Mouse (Mus musculus) hindbrain, embryonic 14.5 days (tissue): ENCODE results near the gene March7. TPM values are rescaled to one million over a fixed set of nuclear protein-coding genes. Genes with fewer than 3 reads are reported as not detected.

Source experiments
- ATAC-seq: fragments of 200-750 bp; cut with Nextera tagmentation; 2 replicates; pipeline ENCODE4 v1.8.0; 2017; ENCODE audit warnings: moderate number of reproducible peaks, mild to moderate bottlenecking, moderate TSS enrichment, moderate library complexity; ENCODE audit not compliant: low FRiP score
- DNase-seq: peaks from one replicate; pipeline ENCODE4 v3.0.0-alpha.2; 2015; ENCODE audit warnings: low spot score
- H3K27ac ChIP-seq: fragments of 300-500 bp; sonication (generic); 2 replicates; pipeline ENCODE4 v1.5.1; 2014; ENCODE audit warnings: mild to moderate bottlenecking, moderate library complexity
- H3K27me3 ChIP-seq: fragments of 300-500 bp; sonication (generic); 2 replicates; pipeline ENCODE4 v1.6.1; 2014; ENCODE audit warnings: mild to moderate bottlenecking, low read length, mixed read lengths; ENCODE audit not compliant: control insufficient read depth, insufficient read depth
- H3K36me3 ChIP-seq: fragments of 300-500 bp; sonication (generic); replicated peaks from 2 replicates; pipeline ENCODE4 v1.6.1; 2014; ENCODE audit not compliant: control insufficient read depth, insufficient read depth
- H3K4me1 ChIP-seq: fragments of 300-500 bp; sonication (generic); replicated peaks from 2 replicates; pipeline ENCODE4 v1.6.1; 2014; ENCODE audit warnings: antibody characterized with exemption, low read length, mixed read lengths; ENCODE audit not compliant: control insufficient read depth, insufficient read depth
- H3K4me2 ChIP-seq: fragments of 300-500 bp; sonication (generic); replicated peaks from 2 replicates; pipeline ENCODE4 v1.6.1; 2014; ENCODE audit warnings: mild to moderate bottlenecking, moderate library complexity
- H3K4me3 ChIP-seq: fragments of 300-500 bp; sonication (generic); replicated peaks from 2 replicates; pipeline ENCODE4 v1.5.1; 2014; ENCODE audit warnings: mild to moderate bottlenecking, low read length
- H3K9ac ChIP-seq: fragments of 300-500 bp; sonication (generic); 2 replicates; pipeline ENCODE4 v1.6.1; 2014
- H3K9me3 ChIP-seq: fragments of 300-500 bp; sonication (generic); 2 replicates; pipeline ENCODE4 v1.6.1; 2016; ENCODE audit warnings: low read length; ENCODE audit not compliant: control insufficient read depth
- WGBS: fragments of 180-500 bp; shearing (Covaris S2); extraction: QIAGEN DNeasy Blood & Tissue Kit; methylation state at CpG from one replicate; pipeline ENCODE4 v1.1.7; 2014; 5-methylcytosine and 5-hydroxymethylcytosine counted together
- polyA plus RNA-seq: library from polyadenylated mRNA; unstranded; fragments of >200 nt; fragmentation: Nextera tagmentation; extraction: Ambion mirVana; gene quantifications from 2 replicates; pipeline ENCODE4 v1.2.1, GENCODE M21; 2014

Gene March7
- polyA plus RNA-seq, 1 experiment from 2014 or later = 97.3 TPM

DNA sequence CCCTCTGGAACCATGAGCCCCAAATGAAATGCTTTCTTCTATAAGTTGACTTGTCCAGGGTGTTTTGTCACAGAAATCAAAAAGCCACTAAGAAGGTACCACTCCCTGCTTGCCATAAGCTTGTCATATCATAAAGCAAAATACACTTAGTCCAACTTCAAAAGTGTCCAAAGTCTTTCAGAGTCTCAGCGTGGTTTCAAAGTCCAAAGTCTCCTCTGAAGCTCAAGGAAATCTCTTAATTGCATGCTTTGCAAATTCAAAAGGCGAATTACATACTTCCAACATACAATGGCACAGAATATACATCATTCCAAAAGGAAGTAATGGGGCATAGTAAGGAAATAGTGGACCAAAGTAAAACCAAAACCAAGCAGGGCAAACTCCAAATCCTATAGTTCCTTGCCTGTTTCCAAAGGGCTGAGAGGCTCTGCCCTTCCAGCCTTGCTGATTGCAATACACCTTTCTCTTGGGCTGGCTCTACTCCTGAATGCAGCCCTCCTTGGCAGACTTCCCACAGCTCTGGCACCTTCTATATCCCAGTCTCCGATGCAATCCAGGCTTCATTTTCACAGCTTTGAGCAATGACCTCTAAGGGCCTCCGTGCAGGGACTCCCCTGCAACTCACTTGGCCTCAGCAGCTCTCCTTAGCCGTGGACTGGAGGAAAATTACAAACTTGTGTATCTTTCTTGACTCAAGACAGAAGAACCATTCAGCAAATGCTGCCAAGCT is 51.1 kb downstream of the March7 start:
- Histone ChIP-seq H3K27me3 (no peaks in the 10 kb centered on the region), H3K36me3 (no peaks in the 10 kb centered on the region), H3K27ac (no peak overlapping the region), H3K4me2 (no peak overlapping the region), H3K4me1 (no peaks in the 10 kb centered on the region), H3K4me3 (no peak overlapping the region), H3K9me3 (no peaks in the 10 kb centered on the region), H3K9ac (no peak overlapping the region)
- WGBS = 87% methylated on average over 5 of the region's 5 CpGs
- no peak for ATAC-seq
- DNase-seq = no peak

DNA sequence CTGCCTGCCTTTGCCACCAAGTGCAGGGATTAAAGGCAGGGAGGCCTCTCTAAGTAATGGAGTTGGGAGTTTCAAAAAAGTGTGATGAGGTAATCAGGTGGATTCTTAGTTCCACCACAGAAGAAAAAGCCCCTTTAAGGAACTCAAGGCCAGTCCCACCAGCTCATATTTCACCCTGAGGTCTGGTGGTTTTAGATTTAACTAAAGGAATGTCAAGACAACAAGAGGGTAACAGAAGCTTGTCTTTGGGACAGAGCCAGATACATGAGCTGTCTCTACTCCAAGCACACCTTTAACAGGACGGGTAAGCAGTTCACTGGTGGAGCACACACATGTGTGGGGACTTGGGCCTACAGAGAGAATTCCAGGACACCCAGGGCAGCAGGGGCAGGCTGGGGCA is 57.9 kb downstream of the March7 start:
- no peaks in the 10 kb centered on the region for H3K27me3 ChIP-seq
- no peaks in the 10 kb centered on the region for H3K4me1 ChIP-seq
- H3K9me3 ChIP-seq = no peaks in the 10 kb centered on the region
- H3K4me3 ChIP-seq = no peak overlapping the region
- ATAC-seq (no peak), DNase-seq (no peak)
- no peaks in the 10 kb centered on the region for H3K36me3 ChIP-seq
- H3K27ac ChIP-seq = no peak overlapping the region
- H3K4me2 ChIP-seq = no peak overlapping the region
- WGBS = 71% methylated on average over 1 of the region's 1 CpGs
- no peak overlapping the region for H3K9ac ChIP-seq

DNA sequence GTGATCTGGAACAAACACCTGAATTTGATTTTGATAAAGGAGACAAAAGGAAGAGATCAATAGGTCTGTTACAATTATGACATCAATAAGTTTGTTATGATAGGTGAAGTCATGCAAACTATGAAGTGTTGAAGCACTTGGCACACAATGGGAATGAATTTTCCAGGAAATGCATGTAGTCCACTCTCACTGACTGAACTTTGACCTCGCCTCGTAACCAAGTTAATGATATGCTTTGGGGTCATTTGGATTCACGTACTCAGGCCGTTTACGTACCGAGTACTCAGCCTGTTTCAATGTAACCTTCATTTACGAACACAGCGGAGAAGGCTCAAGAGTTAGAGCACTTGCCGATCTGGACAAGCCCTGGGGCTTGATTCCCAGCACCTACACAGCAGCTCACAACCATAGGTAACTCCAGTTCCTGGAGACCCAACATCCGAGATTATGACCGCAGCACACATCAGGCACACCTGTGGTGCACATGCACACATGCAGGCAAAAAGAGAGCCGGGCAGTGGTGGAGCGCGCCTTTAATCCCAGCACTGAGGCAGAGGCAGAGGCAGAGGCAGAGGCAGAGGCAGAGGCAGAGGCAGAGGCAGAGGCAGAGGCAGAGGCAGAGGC is 60.3 kb downstream of the March7 start:
- Histone ChIP-seq H3K4me1 (no peaks in the 10 kb centered on the region), H3K27me3 (no peaks in the 10 kb centered on the region), H3K36me3 (no peaks in the 10 kb centered on the region), H3K9ac (no peak overlapping the region), H3K9me3 (no peaks in the 10 kb centered on the region), H3K4me2 (no peak overlapping the region), H3K4me3 (no peak overlapping the region), H3K27ac (no peak overlapping the region)
- 95% methylated on average over 14 of the region's 14 CpGs for WGBS
- DNase-seq = no peak
- ATAC-seq = no peak

DNA sequence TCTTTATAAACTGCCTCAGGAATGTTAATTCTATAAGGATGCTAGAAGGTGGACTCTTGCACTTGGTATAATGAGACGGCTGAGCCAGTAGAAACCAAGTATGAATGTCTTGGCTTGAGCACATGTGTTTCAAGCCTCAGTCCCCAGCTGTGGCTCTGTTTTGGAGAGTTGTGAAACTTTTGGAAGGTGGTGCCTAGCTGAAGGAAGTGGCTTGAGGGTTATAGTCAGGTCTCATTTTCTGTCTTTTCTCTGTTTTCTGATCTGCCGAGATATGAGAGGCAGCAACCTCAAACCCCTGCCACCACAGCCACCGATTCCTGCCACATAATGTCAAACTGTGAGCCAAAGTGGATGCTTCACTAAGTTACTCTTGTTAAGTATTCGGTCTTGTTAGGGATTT is 68.9 kb downstream of the March7 start:
- DNase-seq (no peak), ATAC-seq (no peak)
- peaks cover 1% of the 10 kb centered on the region; the same call in 1 of the 2 replicates for H3K4me1 ChIP-seq
- H3K27me3 ChIP-seq = no peaks in the 10 kb centered on the region
- no peaks in the 10 kb centered on the region for H3K9me3 ChIP-seq
- no peak overlapping the region for H3K27ac ChIP-seq
- H3K4me2 ChIP-seq = no peak overlapping the region
- H3K9ac ChIP-seq = no peak overlapping the region
- H3K4me3 ChIP-seq = no peak overlapping the region
- WGBS = 91% methylated on average over 4 of the region's 4 CpGs
- no peaks in the 10 kb centered on the region for H3K36me3 ChIP-seq

DNA sequence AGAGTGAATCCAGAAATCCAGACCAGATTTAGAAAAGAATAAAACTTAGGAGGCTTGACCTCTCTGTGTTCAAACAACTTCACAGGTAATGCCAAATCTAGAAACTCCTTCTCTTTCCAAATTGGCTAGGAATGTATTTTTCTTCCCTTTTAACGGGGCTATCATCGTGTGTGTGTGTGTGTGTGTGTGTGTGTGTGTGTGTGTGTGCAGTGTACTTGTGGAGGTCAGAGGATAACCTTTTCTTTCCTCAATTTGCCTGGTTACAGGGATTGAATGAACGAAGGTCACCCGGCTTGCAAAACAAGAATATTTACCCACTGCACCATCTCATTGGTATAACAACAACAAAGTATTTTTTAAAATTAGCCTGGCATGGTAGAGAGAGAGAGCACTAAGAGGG is 72.9 kb downstream of the March7 start:
- peak overlapping the region; percentile 95; the same call in 1 of the 2 replicates for H3K4me2 ChIP-seq

DNA sequence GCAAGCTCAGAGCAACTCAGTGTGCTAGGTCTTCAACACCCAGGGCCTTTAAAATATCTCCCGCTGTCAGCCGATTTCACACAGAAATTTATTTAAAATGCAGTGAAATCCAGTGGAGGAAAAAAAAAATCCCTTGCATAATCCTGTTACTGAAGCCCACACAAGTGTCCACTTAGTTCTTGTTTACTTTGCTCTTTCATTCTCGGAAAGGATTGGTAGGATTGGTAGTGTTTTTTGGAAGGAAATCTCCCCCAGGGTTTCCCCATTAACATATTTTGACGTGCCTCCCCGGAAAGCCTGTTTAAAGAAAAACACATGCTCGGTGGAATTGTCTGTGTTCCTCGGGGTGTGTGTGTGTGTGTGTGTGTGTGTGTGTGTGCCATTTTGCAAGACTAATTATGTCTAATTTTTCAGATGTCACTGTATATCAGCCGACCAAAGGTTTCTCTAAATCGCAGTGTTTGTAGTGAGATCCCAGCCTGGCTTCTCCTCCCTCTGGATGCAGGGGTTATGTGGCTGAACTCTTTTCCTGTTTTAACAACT is 73.6 kb downstream of the March7 start:
- Histone ChIP-seq H3K27ac (no peak overlapping the region), H3K9ac (peak overlapping the region; percentile 64), H3K27me3 (peaks cover 12% of the 10 kb centered on the region; the same call in 1 of the 2 replicates), H3K9me3 (no peaks in the 10 kb centered on the region), H3K4me3 (peak overlapping the region; percentile 44), H3K36me3 (no peaks in the 10 kb centered on the region), H3K4me2 (peak overlapping the region; percentile 95), H3K4me1 (peaks cover 8% of the 10 kb centered on the region)
- DNase-seq = peak; percentile 25
- 10% methylated on average over 9 of the region's 9 CpGs for WGBS
- ATAC-seq = no peak

More for the DNA sequence above, 72.9 kb downstream of the March7 start:
- WGBS = 86% methylated on average over 4 of the region's 4 CpGs
- DNase-seq (no peak), ATAC-seq (no peak)
- Histone ChIP-seq H3K9me3 (no peaks in the 10 kb centered on the region), H3K4me1 (peaks cover 8% of the 10 kb centered on the region), H3K27me3 (peaks cover 12% of the 10 kb centered on the region; the same call in 1 of the 2 replicates), H3K4me3 (no peak overlapping the region), H3K9ac (no peak overlapping the region), H3K36me3 (no peaks in the 10 kb centered on the region), H3K27ac (no peak overlapping the region)

DNA sequence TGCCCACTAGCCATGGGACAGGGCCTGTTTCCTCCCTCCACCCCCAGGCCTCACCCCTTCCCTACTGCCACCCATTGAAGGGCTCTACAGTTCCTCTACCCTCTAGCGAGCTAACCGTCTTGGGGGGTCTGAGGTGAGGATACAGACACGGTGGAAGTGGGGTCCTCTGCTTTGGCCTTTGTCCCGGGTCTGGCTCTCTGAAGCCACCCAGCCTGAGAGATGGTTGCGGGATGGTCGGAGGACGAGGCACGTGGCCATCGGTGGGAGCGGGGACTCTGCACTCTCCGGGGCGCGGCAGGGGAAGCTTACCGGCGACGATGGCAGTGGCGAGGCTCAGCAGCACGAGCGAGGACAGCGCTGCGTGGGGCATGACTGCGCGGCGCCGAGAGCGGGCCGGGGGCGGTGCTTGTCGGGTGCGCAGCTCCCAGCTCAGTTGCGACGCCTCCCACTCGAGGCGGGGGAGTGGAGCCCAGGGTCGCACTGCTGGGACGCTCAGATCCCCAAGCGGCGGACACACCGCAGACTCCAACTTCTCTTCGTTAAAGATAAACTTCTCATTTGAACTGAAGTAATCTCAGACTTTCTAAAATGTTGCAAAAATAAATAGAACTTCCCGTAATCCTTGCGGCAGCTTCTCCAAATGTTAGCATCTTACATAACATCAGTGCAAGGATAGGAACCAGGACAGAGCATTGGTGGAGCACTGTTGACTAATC is 74.2 kb downstream of the March7 start:
- no peaks in the 10 kb centered on the region for H3K9me3 ChIP-seq
- peak overlapping the region; percentile 64 for H3K9ac ChIP-seq
- no peaks in the 10 kb centered on the region for H3K36me3 ChIP-seq
- WGBS = 1% methylated on average over 42 of the region's 42 CpGs
- peaks cover 12% of the 10 kb centered on the region; the same call in 1 of the 2 replicates for H3K27me3 ChIP-seq
- ATAC-seq (peak; percentile 91), DNase-seq (peak; percentile 44)
- no peak overlapping the region for H3K27ac ChIP-seq
- peak overlapping the region; percentile 44 for H3K4me3 ChIP-seq
- peaks cover 8% of the 10 kb centered on the region for H3K4me1 ChIP-seq
- H3K4me2 ChIP-seq = peak overlapping the region; percentile 95

DNA sequence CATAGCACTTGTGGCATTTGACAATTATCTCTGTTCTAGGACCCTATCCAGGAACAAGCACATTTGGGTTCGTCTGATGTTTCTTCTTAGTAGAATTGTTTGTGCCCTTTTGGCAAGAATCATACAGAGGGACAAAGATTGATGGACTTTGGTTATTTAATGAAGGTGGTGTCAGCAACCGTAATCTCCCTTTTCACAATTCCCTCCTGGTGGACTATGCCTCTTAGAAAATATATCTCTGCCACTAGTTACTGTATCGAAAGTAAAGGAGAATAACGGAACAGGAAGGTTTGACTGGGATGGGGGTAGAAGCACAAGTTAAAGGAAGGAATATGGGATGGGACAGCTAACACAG is 74.8 kb downstream of the March7 start, which contains the start of gene Cd302:
Cd302 (minus strand) TSS at position 22 of the 355 bp plus-strand sequence.
- DNase-seq (no peak), ATAC-seq (no peak)
- Histone ChIP-seq H3K27me3 (peaks cover 12% of the 10 kb centered on the region; the same call in 1 of the 2 replicates), H3K36me3 (no peaks in the 10 kb centered on the region), H3K4me3 (peak within 1 kb of the TSS; percentile 44), H3K4me1 (peaks cover 8% of the 10 kb centered on the region), H3K27ac (no peak within 1 kb of the TSS), H3K9me3 (no peaks in the 10 kb centered on the region), H3K4me2 (peak within 1 kb of the TSS; percentile 95), H3K9ac (peak within 1 kb of the TSS; percentile 64)
- WGBS = 56% methylated on average over 4 of the region's 4 CpGs

DNA sequence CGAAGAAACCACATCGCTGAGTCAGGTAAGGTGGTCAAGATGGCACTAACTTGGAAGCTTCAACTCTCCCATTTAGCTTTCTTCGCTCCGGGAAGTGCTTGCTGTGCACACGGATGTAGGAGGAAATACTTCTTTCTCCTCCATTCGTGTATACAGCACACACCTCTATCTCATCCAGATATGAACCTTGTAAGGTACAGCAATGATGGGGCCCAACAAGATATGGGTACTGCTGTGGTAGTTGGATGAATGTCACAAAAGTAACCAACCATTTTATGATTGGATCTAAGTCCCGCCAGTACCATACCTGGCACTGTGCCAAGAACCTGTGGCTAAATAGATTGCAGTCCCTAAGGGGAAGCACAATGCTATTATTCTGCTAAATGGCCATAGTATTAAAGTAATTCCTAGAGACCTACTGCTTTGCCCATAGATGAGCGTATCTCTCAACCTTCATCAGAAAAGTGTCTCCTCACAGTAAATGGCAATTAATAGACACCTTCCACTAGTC is 75.5 kb downstream of the March7 start:
- DNase-seq (no peak), ATAC-seq (no peak)
- Histone ChIP-seq H3K27me3 (peaks cover 12% of the 10 kb centered on the region; the same call in 1 of the 2 replicates), H3K9me3 (no peaks in the 10 kb centered on the region), H3K4me3 (no peak overlapping the region), H3K4me2 (no peak overlapping the region), H3K36me3 (no peaks in the 10 kb centered on the region), H3K4me1 (peaks cover 8% of the 10 kb centered on the region), H3K9ac (no peak overlapping the region), H3K27ac (no peak overlapping the region)
- WGBS = 83% methylated on average over 8 of the region's 8 CpGs
